Mouse (Mus musculus) MEL (cell line): ENCODE measurements at regions not wholly inside any gene's neighbourhood (a gene's known extent, or its start where the extent isn't known, plus 50 kb on each side); places are given as distances from the start of the nearest gene placed in this dataset.

Experiments used
- BHLHE40 ChIP-seq: IDR thresholded peaks from 2 replicates; pipeline ENCODE4 v1.6.1; 2012; ENCODE audit warnings: low read depth, mild to moderate bottlenecking, inconsistent platforms, low read length, improper control_type of control experiment, borderline replicate concordance
- CTCF ChIP-seq, 3 experiments: IDR thresholded peaks in 2 of 3; conservative IDR thresholded peaks in 1 of 3; 2 replicates each; pipeline ENCODE4 v1.5.1; 2011 to 2012; ENCODE audit warnings: low read length in 3 of 3, low read depth in 2 of 3, mild to moderate bottlenecking in 2 of 3, improper control_type of control experiment in 1 of 3, inconsistent platforms in 1 of 3, mixed read lengths in 1 of 3, moderate library complexity in 1 of 3; ENCODE audit not compliant: control insufficient read depth in 1 of 3, insufficient read depth in 1 of 3, poor library complexity in 1 of 3, severe bottlenecking in 1 of 3
- EP300 ChIP-seq, 2 experiments: IDR thresholded peaks; 2 replicates each; pipeline ENCODE4 v1.6.1; 2011; ENCODE audit warnings: improper control_type of control experiment in 2 of 2, low read length in 2 of 2, low read depth in 1 of 2, mild to moderate bottlenecking in 1 of 2
- GATA1 ChIP-seq: IDR thresholded peaks from 2 replicates; pipeline ENCODE4 v1.6.1; 2011; ENCODE audit warnings: low read depth, low read length, improper control_type of control experiment
- KAT2A ChIP-seq: conservative IDR thresholded peaks from 2 replicates; pipeline ENCODE4 v1.6.1; 2012; ENCODE audit warnings: low read depth, low read length, improper control_type of control experiment, inconsistent platforms
- NRF1 ChIP-seq: IDR thresholded peaks from 2 replicates; pipeline ENCODE4 v1.6.1; 2014; ENCODE audit warnings: low read depth, mild to moderate bottlenecking, inconsistent platforms, low read length, improper control_type of control experiment, moderate library complexity; ENCODE audit not compliant: poor library complexity, insufficient read depth, severe bottlenecking
- POLR2A ChIP-seq, 2 experiments: IDR thresholded peaks; 2 replicates each; pipeline ENCODE4 v1.6.1; 2011 to 2012; ENCODE audit warnings: low read length in 2 of 2, mild to moderate bottlenecking in 2 of 2, control low read depth in 1 of 2, improper control_type of control experiment in 1 of 2, low read depth in 1 of 2, moderate library complexity in 1 of 2; ENCODE audit not compliant: control insufficient read depth in 1 of 2, insufficient read depth in 1 of 2, poor library complexity in 1 of 2
- UBTF ChIP-seq: IDR thresholded peaks from 2 replicates; pipeline ENCODE4 v1.6.1; 2012; ENCODE audit warnings: low read depth, mild to moderate bottlenecking, inconsistent platforms, low read length, improper control_type of control experiment, moderate library complexity, borderline replicate concordance; ENCODE audit not compliant: insufficient read depth

GRCm38 (mm10) chr11:84725936-84726613 is 93.2 kb downstream of the Mrm1 start:
- TF ChIP-seq UBTF (no peak), CTCF (IDR thresholded peaks at IDR 0.05 in 2 of 3, conservative IDR thresholded peaks at IDR 0.05 in 1 of 3; ENCODE audit: control insufficient read depth in 1 of 3, insufficient read depth in 1 of 3, low read depth in 2 of 3, low read length in 3 of 3, poor library complexity in 1 of 3, severe bottlenecking in 1 of 3) (no peak), BHLHE40 (no peak), KAT2A (no peak), GATA1 (no peak), POLR2A (IDR thresholded peaks at IDR 0.05; ENCODE audit: control insufficient read depth in 1 of 2, insufficient read depth in 1 of 2, low read depth in 1 of 2, low read length in 2 of 2, poor library complexity in 1 of 2) (no peak), EP300 (IDR thresholded peaks at IDR 0.05; ENCODE audit: low read depth in 1 of 2, low read length in 2 of 2) (no peak), NRF1 (no peak)
